Mouse (Mus musculus): Measurements from ENCODE around the gene Fgfr1op2. TPM values are rescaled to one million over a fixed set of nuclear protein-coding genes. Genes with fewer than 3 reads are reported as not detected.

Fgfr1op2 gene
- polyA plus RNA-seq, 1 experiment from 2014 or later, result 89.2 TPM

- peak; percentile 96 for ATAC-seq (ENCODE audit: insufficient number of reproducible peaks, insufficient read depth, low FRiP score, low TSS enrichment, low read depth)
- Histone ChIP-seq H3K9me3 (no peaks in the 10 kb centered on the region), H3K4me1 (replicated peaks) (peaks cover 6% of the 10 kb centered on the region), H3K4me2 (peak within 1 kb of the TSS; percentile 63), H3K9ac (replicated peaks) (peak within 1 kb of the TSS; percentile 86), H3K4me3 (replicated peaks) (peak within 1 kb of the TSS; percentile 74), H3K27ac (peak within 1 kb of the TSS; percentile 92), H3K36me3 (no peaks in the 10 kb centered on the region; the same call in 1 of the 2 replicates), H3K27me3 (no peaks in the 10 kb centered on the region)
- under 1% methylated on average over 60 of the region's 60 CpGs for WGBS
Observed at GRCm38 (mm10) chr6:146642276-146643183, 65.5 kb downstream of the Fgfr1op2 start, which contains the start of the genes Med21 and Tm7sf3. Gene Med21, plus strand, starts transcription at chr6:146642547. Gene Tm7sf3, minus strand, starts transcription at chr6:146642824.

GRCm38 (mm10) chr6:146643184-146643570 lies 66.2 kb downstream of the Fgfr1op2 start:
- no peaks in the 10 kb centered on the region for H3K27me3 ChIP-seq
- no peaks in the 10 kb centered on the region; the same call in 1 of the 2 replicates for H3K36me3 ChIP-seq
- peak overlapping the region; percentile 74 for H3K4me3 ChIP-seq (replicated peaks)
- no peak for ATAC-seq (ENCODE audit: insufficient number of reproducible peaks, insufficient read depth, low FRiP score, low TSS enrichment, low read depth)
- peak overlapping the region; percentile 63 for H3K4me2 ChIP-seq
- peak overlapping the region; percentile 86 for H3K9ac ChIP-seq (replicated peaks)
- 39% methylated on average over 11 of the region's 11 CpGs for WGBS
- H3K4me1 ChIP-seq (replicated peaks), result peaks cover 6% of the 10 kb centered on the region
- H3K9me3 ChIP-seq, result no peaks in the 10 kb centered on the region
- peak overlapping the region; percentile 92 for H3K27ac ChIP-seq

Other genes with a start within 250 kb of the Fgfr1op2 start
- gene Itpr2, start 75.0 kb upstream of the Fgfr1op2 start, polyA plus RNA-seq (2016; fragmentation: Nextera tagmentation; extraction: Ambion mirVana), result 7.0 and 7.7 TPM in 2 replicates
- gene Ints13, start 632 bp downstream of the Fgfr1op2 start, polyA plus RNA-seq (2016; fragmentation: Nextera tagmentation; extraction: Ambion mirVana), result 92.9 and 101 TPM in 2 replicates
- gene Med21, start 65.3 kb downstream of the Fgfr1op2 start, polyA plus RNA-seq (2016; fragmentation: Nextera tagmentation; extraction: Ambion mirVana), result 140 and 145 TPM in 2 replicates
- 34.1 and 34.4 TPM in 2 replicates for gene Tm7sf3, start 65.6 kb downstream of the Fgfr1op2 start, polyA plus RNA-seq (2016; fragmentation: Nextera tagmentation; extraction: Ambion mirVana)
- gene Stk38l, start 147.8 kb downstream of the Fgfr1op2 start, polyA plus RNA-seq (2016; fragmentation: Nextera tagmentation; extraction: Ambion mirVana), result 21.8 and 22.6 TPM in 2 replicates
- 6.8 and 8.3 TPM in 2 replicates for gene Arntl2, start 218.9 kb downstream of the Fgfr1op2 start, polyA plus RNA-seq (2016; fragmentation: Nextera tagmentation; extraction: Ambion mirVana)

Data from limb, embryonic 12.5 days (tissue).